Mouse (Mus musculus): ENCODE data around the gene Adam8.

Gene Adam8

DNA sequence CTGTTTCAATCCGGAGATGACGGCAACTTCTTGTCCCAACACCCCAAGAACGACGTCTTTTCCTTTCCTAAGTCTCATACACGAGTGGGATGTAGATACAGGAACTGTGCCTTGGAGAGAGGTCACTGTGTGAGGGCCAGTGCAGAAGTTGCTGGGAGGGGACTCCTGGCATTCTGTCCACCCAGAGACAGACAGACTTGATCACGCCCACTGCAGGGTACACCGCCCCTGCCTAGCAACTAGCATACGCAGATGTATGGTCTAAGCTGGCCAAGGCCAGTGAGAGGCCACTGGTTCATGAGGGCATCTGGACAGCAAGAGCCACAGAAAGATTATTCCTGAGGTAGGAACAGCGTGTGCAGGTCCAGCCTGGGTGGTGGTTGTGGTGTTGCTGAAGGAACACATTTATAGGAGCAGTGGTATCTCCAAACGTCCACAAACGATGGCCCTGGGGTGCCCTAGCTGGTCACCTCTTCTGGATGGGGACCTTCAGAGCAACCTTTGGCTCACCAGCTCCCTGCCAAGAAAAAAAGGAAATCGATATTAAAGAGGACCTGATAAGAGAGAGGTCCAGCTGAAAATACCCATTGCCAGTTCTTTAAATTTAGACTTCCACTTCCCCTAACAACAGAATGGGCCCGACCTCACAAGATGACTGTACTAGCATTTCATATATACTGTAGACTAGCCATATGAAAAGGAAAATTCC, 13.2 kb downstream of the Adam8 start:
- DNase-seq (ENCODE audit: low spot score in 2 of 2), result no peak

DNA sequence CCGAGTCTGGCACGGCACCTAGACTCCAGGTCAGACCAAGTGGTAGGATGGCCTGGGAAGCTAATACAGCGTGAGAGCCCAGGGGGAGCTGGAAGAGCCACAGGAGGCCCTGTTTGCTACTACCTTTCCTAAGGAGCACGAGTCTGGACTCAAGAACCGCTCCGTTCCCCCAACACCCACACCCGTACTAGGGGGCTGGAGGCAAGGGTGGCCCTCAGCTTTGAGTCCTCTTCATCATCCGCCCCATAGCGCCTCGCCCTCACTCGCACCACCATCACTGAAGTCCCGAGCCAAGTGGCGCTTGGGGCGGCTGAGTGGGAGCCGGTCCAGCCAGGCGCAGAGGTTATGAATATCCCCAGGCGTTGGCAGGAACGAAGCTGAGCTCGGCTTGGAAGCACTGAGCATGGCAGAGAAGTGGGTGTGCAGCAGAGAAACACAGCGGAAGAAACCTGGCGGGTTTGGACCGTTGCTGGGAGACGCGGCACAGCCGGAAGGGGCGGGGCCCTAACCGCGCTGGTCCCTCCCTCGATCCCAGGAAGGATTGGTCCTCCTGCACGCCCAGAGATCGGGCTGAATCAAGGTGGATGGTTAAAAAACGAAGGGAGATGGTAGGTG, 14.0 kb downstream of the Adam8 start, which contains the start of gene 6430531B16Rik:
TSS of gene 6430531B16Rik (minus strand) at position 478 of the 615 bp plus-strand sequence.
- peak; percentile 77 to 85 for DNase-seq (ENCODE audit: low spot score in 2 of 2)

DNA sequence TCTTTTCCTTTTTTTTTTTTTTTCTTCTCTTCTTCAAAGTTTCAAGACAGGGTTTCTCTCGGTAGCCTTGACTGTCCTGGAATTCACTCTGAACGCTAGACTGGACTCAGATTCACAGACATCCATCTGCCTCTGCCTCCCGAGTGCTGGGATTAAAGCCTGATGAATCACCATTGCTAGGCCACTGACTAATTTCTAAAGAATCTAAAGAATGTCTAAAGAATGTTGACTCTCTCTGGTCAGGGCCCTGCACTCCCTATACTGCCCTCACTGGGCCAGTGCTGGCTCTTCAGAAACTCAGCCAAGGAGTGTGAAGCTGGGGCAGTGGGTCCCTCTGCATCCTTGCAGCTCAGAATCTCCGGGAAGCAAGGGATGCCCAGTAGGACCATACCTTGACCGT, 16.9 kb downstream of the Adam8 start:
- no peak for DNase-seq (ENCODE audit: low spot score in 2 of 2)

DNA sequence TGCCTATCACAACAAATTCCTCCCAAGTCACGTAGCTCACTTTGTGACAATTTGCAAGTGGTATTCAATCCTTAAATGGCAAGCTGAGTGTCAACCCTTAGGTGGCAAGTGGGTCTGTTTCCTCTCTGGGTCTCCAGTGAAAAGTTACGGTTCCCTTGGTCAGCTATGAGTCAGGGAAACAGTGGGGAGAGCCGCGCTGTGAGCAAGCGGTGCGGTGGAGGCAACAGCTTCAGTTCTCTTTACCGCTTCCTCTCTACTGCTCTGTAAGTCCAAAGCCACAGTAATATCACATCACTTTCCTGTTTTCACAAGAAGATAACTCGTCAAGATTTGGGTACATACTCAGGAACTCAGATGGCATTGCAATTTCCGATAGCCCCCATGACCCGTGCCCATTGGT, 18.1 kb downstream of the Adam8 start:
- DNase-seq (ENCODE audit: low spot score in 2 of 2), result no peak

DNA sequence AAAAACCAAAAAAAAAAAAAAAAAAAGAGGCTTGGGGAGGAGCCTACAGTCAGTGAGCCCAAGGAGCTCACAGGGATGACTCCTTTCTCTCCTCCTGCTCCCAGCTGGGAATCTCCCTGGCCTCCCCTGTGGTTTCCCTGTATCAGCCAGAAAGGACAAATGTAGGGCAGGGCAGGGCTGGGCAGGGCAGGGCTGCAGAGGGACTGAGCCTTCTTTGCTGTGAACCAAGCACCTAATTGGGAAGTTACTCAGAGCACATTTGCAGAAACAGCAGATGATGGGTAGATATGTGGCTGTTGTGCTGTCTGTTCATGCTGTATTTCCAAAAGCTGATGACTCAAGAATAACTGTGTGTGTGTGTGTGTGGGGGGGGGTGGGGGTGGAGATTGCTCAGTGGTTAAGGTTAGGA, 19.4 kb downstream of the Adam8 start:
- DNase-seq (ENCODE audit: low spot score in 2 of 2), result no peak

DNA sequence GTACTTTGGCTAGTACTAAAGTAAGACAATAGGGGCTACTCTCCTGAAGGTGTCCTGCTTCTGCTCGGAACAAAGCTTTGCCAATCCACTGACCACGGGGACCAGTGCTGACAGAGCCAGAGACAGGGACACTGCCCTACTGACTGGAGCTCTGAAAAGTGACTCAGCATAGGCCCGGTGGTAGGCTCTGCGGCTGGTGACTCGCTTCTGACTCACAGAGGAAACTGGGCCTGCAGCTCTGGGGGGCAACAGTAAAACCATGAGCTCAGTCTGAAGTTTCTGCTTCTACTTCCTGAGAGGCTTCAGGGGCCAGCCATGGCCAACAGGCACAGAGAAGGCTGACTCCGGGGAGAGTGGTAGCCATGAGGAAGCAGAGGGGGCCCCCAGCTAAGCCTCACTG, 20.9 kb downstream of the Adam8 start:
- DNase-seq (ENCODE audit: low spot score in 2 of 2), result no peak

DNA sequence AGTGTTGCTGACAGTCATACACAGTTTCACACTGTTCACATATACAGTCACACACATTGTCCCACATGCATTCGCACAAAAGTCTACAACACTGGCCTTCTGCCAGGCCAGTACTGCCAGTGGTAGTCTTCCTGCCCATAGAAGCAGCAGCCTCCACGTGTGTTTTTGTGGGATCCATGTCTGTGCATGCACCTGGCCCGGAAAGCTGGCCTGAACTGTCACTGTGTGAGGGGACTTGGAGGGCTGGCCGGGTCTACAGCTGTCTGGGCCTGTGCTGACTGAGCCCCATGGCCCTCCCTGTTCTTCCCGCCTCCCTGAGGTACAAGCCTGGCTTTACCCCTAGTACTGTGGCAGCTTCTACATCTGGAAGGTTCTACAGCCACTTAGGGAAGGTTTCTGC, 21.4 kb downstream of the Adam8 start:
- DNase-seq (ENCODE audit: low spot score in 2 of 2), result no peak

DNA sequence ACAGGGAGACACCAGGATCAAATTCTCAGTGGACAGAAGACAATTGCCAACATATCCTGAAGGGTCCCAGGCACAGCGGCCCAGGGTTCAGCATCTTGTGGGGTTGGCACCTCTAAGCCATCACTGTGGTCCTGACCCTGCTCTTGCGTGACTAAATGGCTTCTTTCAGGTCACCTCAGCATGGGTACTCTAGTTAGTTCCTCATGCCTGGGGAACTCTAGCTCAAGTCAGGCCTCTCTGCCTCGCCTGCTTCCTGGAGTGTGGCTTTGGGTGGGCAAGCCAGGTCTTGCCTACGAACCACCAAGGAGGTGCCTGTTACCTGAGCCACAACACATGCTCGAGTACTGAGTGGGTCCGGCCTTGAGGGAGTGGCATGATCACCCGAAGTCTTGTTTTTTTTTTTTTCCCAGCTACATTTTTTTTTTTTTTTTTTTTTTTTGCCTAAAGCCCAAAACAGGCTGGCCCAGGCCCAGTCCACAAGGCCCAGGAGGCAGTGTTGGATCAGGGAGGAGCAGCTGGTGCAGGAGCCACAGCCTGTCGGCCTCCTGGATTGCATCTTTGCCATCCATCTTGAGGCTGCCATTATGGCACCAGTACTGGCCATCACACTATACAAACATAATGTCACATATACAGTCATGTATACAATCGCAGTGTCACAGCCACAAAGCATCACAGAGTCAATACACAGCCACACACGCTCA, 22.0 kb downstream of the Adam8 start:
- no peak for DNase-seq (ENCODE audit: low spot score in 2 of 2)

DNA sequence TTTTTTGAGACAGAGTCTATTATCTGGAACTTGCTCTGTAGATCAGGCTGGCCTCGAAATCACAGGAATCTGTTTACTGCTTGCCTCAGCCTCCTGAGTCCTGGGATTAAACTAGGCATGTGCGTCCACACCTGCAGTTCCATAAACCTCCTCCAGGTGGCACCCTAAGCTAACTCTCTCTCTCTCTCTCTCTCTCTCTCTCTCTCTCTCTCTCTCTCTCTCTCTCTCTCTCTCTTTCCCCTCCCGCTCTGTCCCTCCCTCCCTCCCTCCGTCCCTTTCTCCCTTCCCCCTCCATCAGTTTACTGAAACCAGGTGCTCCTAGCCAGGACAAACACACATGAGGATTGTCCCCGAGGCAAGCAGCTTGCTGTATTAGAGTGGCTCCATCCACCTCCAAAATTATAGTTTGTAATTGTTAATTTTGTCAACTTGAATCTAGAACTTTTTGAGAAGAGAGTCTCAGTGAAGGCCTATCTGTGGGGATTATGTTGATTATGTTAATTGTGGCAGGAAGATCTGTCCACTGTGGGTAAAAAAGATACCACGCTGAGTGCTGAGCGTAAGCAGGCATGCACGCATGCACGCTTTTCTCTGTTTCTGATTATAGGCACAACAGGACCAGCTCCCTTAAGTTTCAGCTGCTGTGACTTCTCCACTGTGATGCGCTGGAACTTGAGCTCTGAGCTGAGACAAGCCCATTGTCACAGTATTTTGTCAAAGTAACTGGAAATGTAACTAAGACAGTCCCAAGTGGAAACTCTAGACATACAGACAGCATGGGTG, 22.8 kb downstream of the Adam8 start:
- DNase-seq (ENCODE audit: low spot score in 2 of 2), result peak; percentile 69 to 83

DNA sequence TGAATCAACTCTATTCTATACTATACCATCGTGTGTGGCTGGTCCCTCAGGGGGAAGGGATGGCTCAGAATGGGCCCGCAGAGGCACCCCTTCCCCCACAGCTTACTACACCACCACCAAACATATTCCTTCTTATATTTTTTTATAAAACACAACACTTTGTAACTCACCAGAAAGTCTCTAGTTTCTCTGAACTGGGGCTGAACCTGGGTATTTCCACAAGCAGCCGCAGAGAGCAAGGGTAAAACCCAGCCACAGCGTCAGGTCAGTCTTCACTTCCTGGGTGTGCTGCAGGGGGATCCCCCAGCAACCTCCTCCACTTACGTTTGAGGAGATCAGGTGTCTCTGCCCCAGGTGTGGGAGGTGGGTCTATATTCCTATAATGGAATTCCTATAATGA, 23.9 kb downstream of the Adam8 start:
- no peak for DNase-seq (ENCODE audit: low spot score in 2 of 2)

DNA sequence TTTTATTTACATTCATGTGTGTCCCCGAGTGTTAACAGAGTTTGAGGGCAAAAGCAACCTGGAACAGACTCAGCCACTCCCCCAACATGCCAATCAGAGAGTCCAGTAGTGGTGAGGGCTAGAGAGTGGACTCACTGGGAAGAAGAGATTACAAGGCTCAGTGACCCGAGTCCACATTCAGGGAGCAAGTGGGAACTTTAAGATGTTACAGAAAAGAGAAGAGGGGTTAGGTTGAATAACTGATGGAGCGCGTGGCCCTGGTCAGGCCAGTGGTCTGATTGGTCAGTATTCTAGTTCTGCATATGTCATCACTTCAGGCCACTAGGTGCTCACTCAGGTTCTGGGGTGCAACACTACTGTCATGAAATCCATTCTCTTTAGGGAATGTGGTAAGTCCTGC, 25.2 kb downstream of the Adam8 start:
- DNase-seq (ENCODE audit: low spot score in 2 of 2), result no peak

DNA sequence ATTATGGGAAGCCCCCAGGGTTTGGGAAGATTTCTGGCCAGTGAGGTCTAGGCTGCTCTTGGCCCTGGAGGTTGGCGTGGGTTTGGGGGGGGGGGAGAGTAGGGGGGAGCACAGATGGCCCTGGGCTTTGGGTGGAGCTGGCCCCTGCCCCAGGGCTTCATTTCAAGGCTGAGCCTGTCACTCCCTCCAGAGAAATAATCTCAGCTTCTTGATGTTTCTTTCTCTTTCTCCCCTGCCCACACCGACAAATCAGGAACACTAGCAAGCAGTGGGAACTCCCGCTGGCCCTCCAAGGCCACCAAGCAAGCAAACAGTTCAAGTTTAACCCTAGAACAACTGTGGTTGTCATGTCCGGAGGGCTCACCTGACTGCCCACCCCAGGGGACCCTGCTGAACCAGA, 28.5 kb downstream of the Adam8 start:
- no peak for DNase-seq (ENCODE audit: low spot score in 2 of 2)

DNA sequence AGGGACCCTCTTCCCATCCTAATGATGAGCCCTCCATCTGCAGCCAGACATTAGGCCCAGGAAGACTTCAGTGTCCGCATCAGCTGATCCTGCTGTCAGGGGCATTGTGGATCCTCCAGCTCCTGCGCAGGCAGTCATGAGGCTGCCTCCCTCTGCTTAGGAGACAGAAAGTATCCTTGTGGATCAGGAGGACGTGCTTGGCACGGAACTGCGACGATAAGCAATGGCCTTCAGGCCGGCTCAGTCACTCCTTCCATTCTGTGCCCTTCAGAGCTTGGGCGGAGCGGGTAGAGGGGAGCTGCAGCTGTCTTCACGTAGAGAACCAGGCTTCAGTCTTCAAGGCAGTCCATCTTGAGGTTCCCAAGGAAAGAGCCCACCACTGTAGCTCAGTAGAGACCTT, 31.2 kb downstream of the Adam8 start:
- DNase-seq (ENCODE audit: low spot score in 2 of 2), result no peak

DNA sequence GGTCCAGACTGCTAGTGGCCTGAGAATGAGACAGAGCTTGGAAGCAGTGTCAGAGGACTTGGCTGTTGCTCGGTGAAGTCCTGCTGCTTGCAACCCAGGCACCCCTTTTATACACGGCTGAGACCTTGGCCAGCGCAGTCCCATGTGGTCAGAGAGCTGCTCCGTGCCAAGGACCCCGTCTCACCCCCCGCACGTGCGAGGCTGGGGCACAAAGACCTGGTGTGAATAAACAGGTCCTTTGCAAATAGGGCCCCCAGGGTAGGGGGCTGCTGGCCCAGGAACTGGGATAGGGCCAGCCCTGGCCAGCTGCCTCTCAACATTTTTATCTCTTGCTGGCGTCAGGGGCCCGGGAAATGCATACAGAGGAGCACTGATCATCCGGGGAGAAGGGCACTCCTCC, 34.4 kb downstream of the Adam8 start:
- no peak for DNase-seq (ENCODE audit: low spot score in 2 of 2)

DNA sequence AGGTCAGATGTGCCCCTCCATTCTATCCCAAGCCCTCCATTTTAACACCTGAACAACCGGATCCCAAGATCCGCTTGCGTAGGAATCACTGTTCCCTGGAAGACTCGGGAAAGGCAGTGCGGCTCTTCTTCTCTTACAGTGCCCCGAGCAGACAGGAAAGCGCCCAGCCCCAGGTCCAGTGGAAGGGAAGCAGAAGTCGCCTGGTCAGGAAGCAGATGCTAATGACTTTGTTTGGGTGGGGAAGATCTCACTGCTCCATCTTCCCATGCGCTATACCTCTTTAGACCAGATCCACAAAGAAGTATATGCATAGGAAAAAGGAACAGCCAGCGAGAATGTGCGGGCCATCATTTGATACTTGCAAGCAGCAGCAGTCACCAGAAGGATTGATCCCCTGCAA, 34.9 kb downstream of the Adam8 start:
- no peak for DNase-seq (ENCODE audit: low spot score in 2 of 2)

DNA sequence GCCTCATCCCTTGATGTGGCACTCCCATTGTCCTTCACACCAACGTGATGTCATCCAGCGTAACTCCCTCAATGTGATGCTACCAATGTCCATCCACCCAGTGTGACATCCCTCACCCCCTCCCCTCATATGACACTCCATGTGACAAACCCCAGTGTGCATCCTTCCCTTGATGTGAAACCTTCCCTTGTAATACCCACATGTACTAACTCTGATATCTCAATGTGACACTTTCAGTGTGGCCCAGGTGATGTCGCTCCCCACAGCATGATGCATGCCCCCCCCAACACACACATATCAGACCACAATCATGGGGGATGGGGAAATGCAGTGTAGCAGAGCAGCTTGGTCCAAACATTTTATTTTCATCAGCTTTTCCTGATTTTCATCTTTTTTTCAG, 35.7 kb downstream of the Adam8 start:
- DNase-seq (ENCODE audit: low spot score in 2 of 2), result no peak

DNA sequence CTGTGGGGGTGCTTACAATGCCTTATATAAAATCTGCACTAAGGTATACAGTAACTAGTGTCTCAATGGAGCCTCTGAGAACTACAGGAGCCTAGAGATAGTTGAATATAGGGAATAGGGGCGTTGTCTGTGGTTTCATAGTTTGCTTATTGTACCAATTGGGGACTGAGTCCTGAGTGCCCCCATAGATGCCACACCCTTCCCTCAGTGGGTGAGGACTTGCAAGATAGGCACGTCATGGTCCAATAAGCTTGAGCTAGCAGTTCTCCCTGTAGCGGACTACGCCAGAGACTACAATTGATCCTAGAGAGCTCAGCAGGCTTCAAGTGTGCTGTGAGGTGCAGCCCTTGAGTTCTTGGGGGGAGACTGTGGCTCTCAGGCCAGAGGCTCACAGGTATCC, 36.9 kb downstream of the Adam8 start:
- DNase-seq (ENCODE audit: low spot score in 2 of 2), result no peak

DNA sequence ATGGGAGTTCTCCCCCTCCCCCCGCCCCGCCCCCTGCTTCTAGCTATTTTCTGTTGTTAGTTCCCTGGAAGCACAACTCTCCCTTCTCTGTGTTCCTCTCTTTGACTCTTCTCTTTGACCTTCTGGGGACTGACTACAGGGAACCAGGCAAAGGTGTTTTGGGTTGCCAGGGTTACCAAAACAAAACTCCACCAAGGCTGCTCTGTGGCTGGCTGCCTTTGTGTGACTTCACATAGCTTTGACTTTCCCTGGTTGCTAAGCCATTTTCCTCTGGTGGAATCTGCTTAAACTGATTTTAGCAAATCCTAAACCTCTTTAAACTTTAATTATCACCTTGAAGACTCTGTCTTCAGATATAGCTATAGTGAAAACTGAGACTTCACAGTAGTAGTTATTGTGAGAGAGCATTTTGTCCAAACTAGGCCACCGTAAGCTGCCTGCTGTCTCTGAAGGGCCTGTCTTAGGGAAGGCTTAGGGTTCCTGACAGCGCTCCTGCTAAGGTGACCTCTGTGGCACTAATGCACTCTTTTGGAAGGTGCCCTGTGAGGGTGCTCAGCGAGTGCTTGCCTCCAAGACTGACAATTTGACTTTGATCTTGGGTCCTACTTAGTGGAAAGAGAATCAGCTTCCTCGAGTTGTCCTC, 40.2 kb downstream of the Adam8 start:
- no peak for DNase-seq (ENCODE audit: low spot score in 2 of 2)

DNA sequence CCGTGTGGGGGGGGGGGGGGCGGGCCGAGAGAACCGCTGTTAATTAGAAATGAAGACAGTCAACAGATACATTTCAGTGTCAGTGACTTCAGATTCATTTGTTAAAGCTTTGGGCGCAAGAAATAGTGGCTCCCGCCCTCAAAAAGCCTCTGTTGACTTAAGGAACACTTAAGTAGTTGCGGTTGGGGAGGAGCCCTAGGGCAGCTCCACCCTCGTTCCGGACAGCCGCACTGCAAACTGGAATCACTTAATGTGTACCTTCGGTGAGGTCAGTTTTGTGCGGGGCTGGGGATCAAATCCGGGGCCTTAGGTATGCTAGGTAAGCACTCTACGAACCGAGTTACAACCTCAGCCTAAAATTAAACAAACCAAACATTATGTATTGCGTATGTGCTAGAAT, 41.3 kb downstream of the Adam8 start:
- no peak for DNase-seq (ENCODE audit: low spot score in 2 of 2)

DNA sequence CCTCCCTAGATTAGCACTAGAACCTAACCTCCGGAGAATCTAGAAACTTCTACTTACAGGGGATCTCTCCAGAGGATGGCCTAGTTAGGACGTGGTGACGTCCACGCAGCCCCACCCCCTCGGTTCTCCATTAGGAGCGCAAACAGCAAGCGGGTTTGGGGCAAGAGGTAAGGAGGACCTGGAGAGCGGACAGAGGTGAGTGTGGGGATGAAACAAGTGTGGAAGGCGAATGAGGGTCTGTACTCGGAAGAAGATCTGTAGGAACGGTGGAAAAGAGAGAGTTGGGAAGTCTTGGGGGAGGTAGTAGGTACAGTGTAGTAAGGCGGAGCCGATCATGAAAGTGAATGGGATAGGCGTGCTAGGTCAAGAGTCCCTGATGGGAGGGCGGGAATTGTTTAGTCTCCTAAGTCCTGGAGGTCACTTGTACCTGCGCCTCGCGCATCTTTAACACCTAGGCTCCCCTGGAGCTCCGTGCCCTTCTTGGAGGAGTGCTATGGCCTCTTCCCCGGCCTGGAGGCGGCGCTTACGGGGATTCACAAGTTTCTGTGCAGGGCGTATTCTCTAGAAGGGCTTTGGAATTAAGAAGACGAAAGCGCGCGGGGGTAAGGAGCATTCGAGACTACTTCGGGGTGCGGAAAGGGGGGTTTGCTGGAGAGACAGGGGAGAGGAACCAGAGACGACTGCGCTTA, 41.9 kb downstream of the Adam8 start:
- DNase-seq (ENCODE audit: low spot score in 2 of 2), result no peak

DNA sequence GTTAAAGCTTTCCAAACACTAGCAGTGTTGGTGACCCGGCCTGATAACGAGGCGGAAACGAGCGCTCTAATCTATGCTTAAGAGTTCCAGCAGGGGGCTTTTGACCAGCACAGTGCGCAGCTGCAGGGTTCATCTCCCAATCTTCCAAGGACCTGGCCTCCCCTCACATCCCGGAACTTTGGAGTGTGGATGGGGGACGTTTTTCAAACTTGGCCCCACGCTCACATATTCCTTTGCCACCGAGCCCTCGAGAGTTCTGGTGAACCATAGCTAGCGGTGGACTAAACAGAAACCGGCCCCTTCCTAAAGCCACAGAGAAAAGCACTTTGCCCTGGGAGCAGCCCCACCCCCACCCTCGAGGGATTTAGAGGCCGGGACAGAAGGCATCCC, 42.5 kb downstream of the Adam8 start:
- DNase-seq (ENCODE audit: low spot score in 2 of 2), result no peak
